Mouse (Mus musculus): ENCODE data around the gene Avpr2.
A peak's percentile ranks its signal among the peaks of the same experiment; 100 is the strongest.

Gene Avpr2

DNA sequence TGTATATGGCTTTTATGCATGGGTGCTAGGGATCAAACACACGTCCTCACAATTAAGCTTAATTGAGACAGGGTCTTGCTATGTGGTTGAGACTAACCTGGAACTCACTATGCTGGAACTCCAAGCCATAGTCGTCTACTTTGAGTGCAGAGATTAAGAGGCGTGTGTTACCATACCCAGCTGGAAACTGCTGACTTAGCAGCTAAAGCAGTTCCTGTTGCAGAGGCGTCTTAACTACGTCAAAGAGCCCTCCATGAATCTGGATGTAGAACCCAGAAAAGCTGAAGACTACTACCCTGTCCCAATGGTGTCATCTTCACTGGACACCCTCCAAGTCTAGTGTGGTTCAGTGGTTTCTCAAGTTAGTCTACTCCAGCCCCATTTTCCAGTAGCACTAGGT, 26.7 kb downstream of the Avpr2 start:
- DNase-seq = no peak

DNA sequence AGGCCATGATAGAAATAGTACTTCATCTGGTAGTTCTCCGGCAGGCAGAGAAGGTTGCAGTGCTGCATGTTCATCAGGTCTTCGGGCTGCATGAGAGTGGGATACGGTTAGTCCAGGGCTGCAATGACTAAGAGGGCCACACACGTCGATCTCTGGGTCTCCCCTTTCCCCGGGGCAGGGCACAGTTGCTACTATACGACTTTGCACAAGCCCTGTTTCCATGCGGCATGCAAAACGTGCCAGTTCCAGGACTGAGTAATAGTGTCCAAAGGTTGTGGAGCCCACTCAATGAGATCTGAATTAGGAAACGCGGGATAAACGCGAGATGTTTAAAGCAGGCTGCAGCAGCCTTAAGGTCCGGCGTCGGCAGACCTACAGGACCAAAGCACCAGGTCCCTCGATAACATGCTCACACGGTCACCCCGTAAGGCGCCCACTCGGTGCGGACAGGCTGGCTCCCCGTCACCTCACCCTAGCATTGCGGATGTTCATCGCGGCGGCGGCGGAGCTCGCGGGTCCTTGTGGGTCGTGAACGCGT, 29.5 kb downstream of the Avpr2 start:
- no peak for DNase-seq

DNA sequence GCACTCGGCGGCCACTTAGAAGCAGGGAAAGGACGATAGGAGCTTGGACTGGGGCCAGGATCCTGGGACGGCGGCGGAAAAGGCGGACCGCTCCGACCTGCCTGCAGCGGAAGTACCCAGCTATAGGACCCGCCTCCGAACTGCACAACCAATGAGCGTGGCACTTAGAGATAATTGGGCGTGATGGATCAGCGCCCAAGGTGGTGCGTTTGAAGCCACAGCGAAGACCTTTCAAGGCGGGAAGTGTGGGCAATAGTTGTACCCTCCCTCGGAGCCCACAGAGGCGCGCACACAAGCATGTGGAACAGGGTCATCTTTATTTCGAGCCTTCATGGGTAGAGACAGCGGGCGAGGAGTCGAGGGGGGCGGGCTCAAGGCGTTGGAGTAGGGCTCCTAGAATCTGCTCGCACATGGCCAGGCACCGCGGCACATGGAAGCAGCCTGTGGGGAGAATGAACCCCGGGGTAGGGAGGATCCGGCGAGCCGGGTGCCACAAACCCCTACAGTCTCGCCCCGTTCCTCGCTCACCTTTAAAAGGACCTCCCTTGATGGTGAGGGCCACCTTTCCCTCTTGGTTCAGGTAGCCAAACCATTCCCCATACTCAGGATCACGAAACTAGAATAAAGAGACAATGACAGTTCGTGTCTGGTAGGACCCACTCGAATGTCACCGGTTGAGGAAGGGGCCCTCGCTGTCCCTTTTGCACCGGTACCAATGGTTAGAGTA, 30.1 kb downstream of the Avpr2 start, which contains the start of the genes Arhgap4 and Naa10:
Gene Arhgap4 (minus strand): TSS at position 48 of the 727 bp plus-strand sequence.
Gene Naa10 (minus strand): TSS at position 122 of the 727 bp plus-strand sequence.
- DNase-seq = peak; percentile 90 to 92

DNA sequence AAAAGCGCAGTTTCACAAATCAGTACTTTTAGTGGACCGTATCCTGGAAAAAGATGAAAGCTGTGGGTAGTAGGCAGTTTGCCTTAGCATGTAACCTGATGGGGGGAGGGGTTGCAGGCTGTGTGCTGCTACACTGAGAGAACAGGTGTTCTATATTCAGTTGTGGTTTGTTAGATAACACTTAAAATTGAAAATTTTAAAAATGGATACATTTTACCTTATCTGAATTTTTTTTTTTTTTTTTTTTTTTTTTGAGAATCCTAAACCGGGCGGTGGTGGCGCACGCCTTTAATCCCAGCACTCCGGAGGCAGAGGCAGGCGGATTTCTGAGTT, 30.6 kb downstream of the Avpr2 start:
- peak in 1 of 2 experiments; percentile 12 for DNase-seq

DNA sequence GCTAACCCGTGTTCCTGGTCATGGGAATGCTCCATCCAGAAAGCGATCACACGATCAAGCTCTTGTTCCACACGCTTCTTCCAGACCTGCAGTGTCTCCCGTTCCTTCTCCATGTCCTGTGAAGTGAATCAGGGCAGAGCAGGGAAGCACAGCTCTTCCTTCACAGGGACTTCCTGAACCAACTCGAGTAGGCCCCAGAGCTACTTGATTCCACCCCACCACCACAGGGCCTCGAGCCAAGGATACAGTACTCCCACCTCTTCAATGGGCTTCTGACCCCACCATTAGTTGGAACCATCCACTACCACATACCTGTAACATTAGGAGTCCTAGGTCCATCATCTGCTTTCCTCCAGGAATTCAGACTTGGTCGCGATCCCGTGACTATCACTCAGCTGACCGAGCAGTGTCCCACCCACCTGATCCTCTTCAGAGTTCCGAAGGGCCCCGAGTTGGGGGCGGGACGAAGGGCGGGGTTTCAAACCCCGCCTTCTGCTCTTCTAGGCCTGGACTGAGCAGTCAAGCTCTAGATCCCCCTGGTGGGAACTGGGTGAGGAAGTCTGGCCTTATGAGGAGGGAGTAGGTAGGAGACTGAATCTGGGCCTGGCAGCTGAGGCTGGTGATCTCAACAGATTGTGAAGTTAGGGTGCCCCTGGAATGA, 38.6 kb downstream of the Avpr2 start, which contains the start of gene Renbp:
Gene Renbp (minus strand): TSS at position 449 of the 661 bp plus-strand sequence.
- DNase-seq = no peak

DNA sequence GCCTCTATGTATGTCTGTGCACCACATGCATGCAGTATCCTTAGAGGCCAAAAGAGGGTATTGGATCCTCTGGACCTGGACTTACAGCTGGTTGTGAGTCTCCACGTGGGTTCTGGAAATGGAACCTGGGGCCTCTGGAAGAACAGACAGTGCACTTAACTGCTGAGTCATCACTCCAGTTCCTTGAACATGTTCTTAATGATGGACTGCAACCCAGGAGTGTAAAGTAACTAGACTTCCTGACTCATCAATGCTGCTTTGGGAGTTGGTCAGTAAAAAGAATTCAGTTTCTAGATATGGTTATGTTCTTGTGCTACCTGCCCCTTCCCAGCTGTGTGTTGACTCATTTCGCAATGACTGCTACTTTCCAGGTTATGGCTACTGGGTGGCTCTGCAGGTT, 40.0 kb downstream of the Avpr2 start:
- DNase-seq = no peak

DNA sequence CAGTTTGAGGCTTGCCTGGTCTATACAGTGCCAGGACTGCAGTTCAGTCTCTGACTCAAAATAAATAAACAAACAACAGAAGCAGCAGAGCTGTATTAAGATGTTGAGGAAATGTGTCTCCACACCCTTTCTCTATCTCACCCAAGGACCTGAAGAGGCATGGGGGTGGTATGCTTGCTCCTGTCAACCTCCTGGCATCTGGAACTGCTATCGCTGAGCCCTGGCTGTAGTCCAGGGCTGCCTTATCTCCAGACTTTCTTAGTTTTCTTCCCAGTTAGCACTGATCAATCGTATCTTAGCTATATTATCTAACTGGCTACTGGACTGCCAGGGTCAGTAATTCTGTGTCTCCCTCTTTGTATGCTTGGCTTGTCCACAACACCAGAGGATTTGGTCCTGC, 50.0 kb downstream of the Avpr2 start:
- DNase-seq = no peak

DNA sequence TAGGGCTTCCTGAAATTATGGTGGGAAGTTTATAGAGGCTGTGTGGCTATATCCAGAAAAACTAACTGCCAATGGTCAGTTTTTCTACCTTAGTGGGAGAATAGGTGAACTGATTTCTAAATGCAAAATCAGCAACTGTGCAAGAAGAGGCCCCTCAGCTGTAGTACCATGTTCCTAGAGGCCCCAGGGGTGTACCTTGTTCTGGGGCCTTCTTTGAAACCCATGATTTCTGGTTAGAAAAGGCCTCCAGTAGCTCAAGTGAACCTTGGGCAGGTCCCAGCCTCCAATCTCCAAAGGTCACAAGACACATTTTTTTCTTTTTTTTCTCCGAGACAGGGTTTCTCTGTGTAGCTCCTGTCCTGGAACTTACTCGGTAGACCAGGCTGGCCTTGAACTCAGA, 50.4 kb downstream of the Avpr2 start:
- no peak for DNase-seq
